Mouse (Mus musculus) limb, embryonic 10.5 days (tissue): ENCODE data around the gene Spcs2. TPM values are rescaled to one million over a fixed set of nuclear protein-coding genes. Genes with fewer than 3 reads are reported as not detected.
"Not testable (repeated sequence)": the region's sequence is repeated elsewhere in the genome, so short reads cannot be mapped to it uniquely, and the experiment has no call there.

Source experiments
- DNase-seq: peaks from one replicate; pipeline ENCODE4 v3.0.0-alpha.2; 2017; ENCODE audit warnings: low spot score
- H3K27ac ChIP-seq: fragments of 300-500 bp; sonication (generic); 2 replicates; pipeline ENCODE4 v1.5.1; 2016; ENCODE audit warnings: mild to moderate bottlenecking
- H3K27me3 ChIP-seq: fragments of 300-500 bp; sonication (generic); 2 replicates; pipeline ENCODE4 v1.6.1; 2016; ENCODE audit warnings: low read depth, mild to moderate bottlenecking; ENCODE audit not compliant: poor library complexity, severe bottlenecking
- H3K36me3 ChIP-seq: fragments of 300-500 bp; sonication (generic); 2 replicates; pipeline ENCODE4 v1.6.1; 2016; ENCODE audit warnings: mild to moderate bottlenecking, moderate library complexity
- H3K4me1 ChIP-seq: fragments of 300-500 bp; sonication (generic); 2 replicates; pipeline ENCODE4 v1.6.1; 2016
- H3K4me3 ChIP-seq: fragments of 300-500 bp; sonication (generic); 2 replicates; pipeline ENCODE4 v1.5.1; 2016; ENCODE audit warnings: mild to moderate bottlenecking, moderate library complexity
- H3K9me3 ChIP-seq: fragments of 300-500 bp; sonication (generic); replicated peaks from 2 replicates; pipeline ENCODE4 v1.6.1; 2016; ENCODE audit warnings: mild to moderate bottlenecking
- WGBS: fragments of 180-500 bp; shearing (Covaris S2); methylation state at CpG from one replicate; pipeline ENCODE4 v1.1.7; 2016; 5-methylcytosine and 5-hydroxymethylcytosine counted together
- polyA plus RNA-seq: library from polyadenylated mRNA; unstranded; fragments of >200 nt; fragmentation: Nextera tagmentation; extraction: Ambion mirVana; gene quantifications from 2 replicates; pipeline ENCODE4 v1.2.1, GENCODE M21; 2016

The Spcs2 gene
- polyA plus RNA-seq, 1 experiment from 2014 or later: 375 TPM

DNA sequence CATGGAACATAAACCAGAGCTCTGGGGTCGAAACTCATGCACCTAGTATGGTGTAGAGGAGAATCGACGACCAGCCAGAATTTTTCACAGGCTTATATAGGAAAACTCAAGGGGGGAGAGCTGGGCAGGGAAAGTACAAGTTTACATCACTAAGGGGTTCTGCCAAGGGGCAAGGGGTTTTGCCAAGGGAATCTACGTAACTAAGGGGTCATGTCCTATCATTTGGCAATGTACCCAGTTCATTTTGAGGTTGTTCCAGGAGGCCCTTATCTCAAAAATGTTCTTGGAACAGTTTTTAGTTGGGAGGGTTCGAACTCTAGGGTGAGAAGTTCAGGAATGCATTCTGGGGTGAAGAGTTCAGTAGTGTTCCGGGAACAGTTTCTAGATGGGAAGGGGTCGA is 56.2 kb downstream of the Spcs2 start:
- H3K36me3 ChIP-seq, H3K4me1 ChIP-seq, H3K9me3 ChIP-seq, DNase-seq, H3K27me3 ChIP-seq, H3K4me3 ChIP-seq, H3K27ac ChIP-seq: not testable (repeated sequence)
- 83% methylated on average over 7 of the region's 7 CpGs for WGBS

- H3K27ac ChIP-seq: no peak overlapping the region
- no peaks in the 10 kb centered on the region for H3K9me3 ChIP-seq
- no peaks in the 10 kb centered on the region for H3K27me3 ChIP-seq
- WGBS: 92% methylated on average over 1 of the region's 1 CpGs
- H3K4me3 ChIP-seq: no peak overlapping the region
- H3K36me3 ChIP-seq: no peaks in the 10 kb centered on the region
- no peaks in the 10 kb centered on the region for H3K4me1 ChIP-seq
- DNase-seq: no peak
These were observed 57.9 kb downstream of the Spcs2 start for GRCm38 (mm10) chr7:99805340-99805739.

- H3K27me3 ChIP-seq, H3K27ac ChIP-seq, H3K9me3 ChIP-seq, H3K4me1 ChIP-seq, H3K4me3 ChIP-seq, H3K36me3 ChIP-seq, DNase-seq: not testable (repeated sequence)
- 92% methylated on average over 3 of the region's 3 CpGs for WGBS
These were observed 59.2 kb downstream of the Spcs2 start for GRCm38 (mm10) chr7:99804033-99804432.

DNA sequence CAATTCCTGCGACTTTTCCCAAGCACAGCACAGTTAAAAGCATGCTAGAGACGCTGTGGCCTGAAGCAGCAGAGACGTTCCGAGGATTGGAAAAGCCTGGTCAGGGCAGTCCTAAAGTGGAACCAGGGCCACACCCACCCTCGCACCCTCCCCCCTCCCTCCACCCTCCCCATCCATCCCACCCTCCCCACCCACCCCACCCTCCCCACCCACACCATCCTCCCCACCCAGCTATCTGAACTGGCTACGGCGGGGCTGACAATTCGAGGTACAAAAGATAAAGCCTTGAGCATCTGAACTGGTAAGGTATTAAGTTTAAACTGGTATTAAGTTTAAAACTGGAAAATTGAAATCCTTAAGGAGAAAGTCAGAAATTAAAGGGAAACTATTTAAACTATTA is 59.7 kb downstream of the Spcs2 start:
- WGBS: 74% methylated on average over 8 of the region's 8 CpGs
- H3K9me3 ChIP-seq: no peaks in the 10 kb centered on the region
- H3K4me1 ChIP-seq: no peaks in the 10 kb centered on the region
- no peak overlapping the region for H3K4me3 ChIP-seq
- DNase-seq: peak; percentile 19
- no peak overlapping the region for H3K27ac ChIP-seq
- H3K36me3 ChIP-seq: no peaks in the 10 kb centered on the region
- H3K27me3 ChIP-seq: peaks cover 10% of the 10 kb centered on the region; the same call in 1 of the 2 replicates

DNA sequence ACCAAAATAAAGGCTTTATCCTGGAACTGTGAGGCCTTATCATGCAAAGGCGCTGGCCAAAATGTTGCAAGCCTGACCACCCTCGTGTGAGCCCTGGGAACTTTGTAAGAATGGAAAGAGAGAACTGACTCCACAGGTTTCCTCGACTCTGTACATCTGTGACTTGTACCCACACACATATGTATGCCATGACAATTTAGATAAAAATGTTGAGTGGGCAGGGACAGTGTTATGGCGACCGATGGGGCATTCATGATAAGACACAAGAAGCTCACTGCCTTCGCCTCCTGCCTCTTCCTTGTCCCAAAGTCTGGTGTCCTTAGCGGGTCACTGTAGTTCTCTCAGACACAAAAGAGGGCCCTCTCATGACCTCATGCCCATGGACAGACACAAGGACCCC is 64.1 kb downstream of the Spcs2 start:
- H3K36me3 ChIP-seq: no peaks in the 10 kb centered on the region
- WGBS: 82% methylated on average over 7 of the region's 7 CpGs
- no peak overlapping the region for H3K27ac ChIP-seq
- peak; percentile 15 for DNase-seq
- peaks cover 46% of the 10 kb centered on the region for H3K27me3 ChIP-seq
- H3K4me1 ChIP-seq: peaks cover 17% of the 10 kb centered on the region
- H3K4me3 ChIP-seq: no peak overlapping the region
- no peaks in the 10 kb centered on the region for H3K9me3 ChIP-seq

GRCm38 (mm10) chr7:99797911-99798647 is 65.2 kb downstream of the Spcs2 start:
- peaks cover 17% of the 10 kb centered on the region for H3K4me1 ChIP-seq
- H3K9me3 ChIP-seq: no peaks in the 10 kb centered on the region
- WGBS: 34% methylated on average over 6 of the region's 6 CpGs
- DNase-seq: peak; percentile 31
- H3K27me3 ChIP-seq: peaks cover 52% of the 10 kb centered on the region
- H3K27ac ChIP-seq: no peak overlapping the region
- no peak overlapping the region for H3K4me3 ChIP-seq
- no peaks in the 10 kb centered on the region for H3K36me3 ChIP-seq

DNA sequence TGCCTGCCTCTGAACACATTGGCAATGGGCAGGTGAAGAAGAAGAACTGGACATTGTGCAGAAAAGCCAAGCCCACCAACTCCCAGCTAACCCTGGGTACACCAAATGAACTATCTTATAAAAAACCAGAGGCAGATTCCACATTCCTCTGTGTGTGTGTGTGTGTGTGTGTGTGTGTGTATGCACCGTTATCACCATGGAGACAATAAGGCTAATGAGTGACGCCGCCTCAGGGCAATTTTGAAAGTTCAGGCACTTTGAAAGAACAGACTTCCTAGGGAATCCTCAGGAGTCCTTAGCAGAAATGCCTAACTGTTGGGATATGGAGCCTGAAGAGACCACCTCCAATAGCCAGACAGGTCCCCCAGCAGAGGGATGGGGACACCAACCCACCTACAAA is 66.0 kb downstream of the Spcs2 start:
- peak; percentile 28 for DNase-seq

DNA sequence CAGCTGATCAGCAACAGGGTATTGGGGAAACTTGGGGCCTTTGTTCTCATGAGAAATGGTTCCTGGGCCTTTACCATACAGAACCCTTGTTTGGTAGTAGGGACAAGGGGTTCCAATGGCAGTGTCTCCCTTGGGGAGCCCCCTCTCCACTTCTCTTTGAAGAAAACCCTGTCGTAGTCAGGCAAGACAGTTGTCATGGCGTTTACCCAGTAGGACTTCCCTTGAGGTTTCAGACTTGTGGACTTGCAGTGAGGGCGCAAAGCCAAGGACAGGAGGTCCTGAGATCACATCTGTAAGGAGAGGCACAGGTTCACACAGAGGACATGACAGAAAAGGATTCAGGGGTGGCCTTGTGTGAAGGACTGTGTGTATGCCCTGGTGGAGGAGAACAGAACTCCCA is 66.8 kb downstream of the Spcs2 start:
- Histone ChIP-seq H3K4me1 (peaks cover 17% of the 10 kb centered on the region), H3K27ac (no peak overlapping the region), H3K36me3 (no peaks in the 10 kb centered on the region), H3K9me3 (no peaks in the 10 kb centered on the region), H3K27me3 (peaks cover 61% of the 10 kb centered on the region), H3K4me3 (no peak overlapping the region)
- no peak for DNase-seq
- WGBS: 76% methylated on average over 3 of the region's 3 CpGs

More for the DNA sequence above, 66.0 kb downstream of the Spcs2 start:
- peaks cover 17% of the 10 kb centered on the region for H3K4me1 ChIP-seq
- 89% methylated on average over 3 of the region's 3 CpGs for WGBS
- H3K4me3 ChIP-seq: no peak overlapping the region
- H3K9me3 ChIP-seq: no peaks in the 10 kb centered on the region
- H3K27me3 ChIP-seq: peaks cover 56% of the 10 kb centered on the region
- H3K36me3 ChIP-seq: no peaks in the 10 kb centered on the region
- H3K27ac ChIP-seq: no peak overlapping the region

GRCm38 (mm10) chr7:99795192-99795981 is 67.9 kb downstream of the Spcs2 start:
- Histone ChIP-seq H3K9me3 (no peaks in the 10 kb centered on the region), H3K36me3 (no peaks in the 10 kb centered on the region), H3K4me1 (peaks cover 17% of the 10 kb centered on the region), H3K4me3 (peak overlapping the region; percentile 30; the same call in 1 of the 2 replicates), H3K27ac (no peak overlapping the region), H3K27me3 (peaks cover 68% of the 10 kb centered on the region)
- 16% methylated on average over 17 of the region's 17 CpGs for WGBS
- DNase-seq: peak; percentile 80

DNA sequence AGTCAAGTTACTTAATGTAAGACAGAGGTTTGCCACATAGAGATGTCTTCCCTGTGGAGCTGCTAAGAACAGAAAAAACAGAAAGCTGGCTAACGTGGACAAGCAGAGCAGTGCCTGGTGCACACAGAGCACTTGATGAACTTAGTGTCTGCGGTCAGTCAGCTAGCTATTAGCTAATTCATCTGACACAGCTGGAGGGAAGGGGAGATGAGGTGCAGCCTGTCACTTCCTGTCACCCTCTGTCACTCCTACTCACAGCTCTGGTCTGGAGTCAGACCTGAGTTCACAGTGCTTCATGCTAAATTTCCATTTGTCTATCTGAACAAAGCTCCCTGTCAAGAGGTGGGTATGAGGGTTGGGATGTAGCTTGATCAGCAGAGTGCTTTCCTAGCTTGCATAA is 69.2 kb downstream of the Spcs2 start:
- no peak overlapping the region for H3K4me3 ChIP-seq
- no peaks in the 10 kb centered on the region for H3K36me3 ChIP-seq
- H3K9me3 ChIP-seq: no peaks in the 10 kb centered on the region
- no peak overlapping the region for H3K27ac ChIP-seq
- H3K4me1 ChIP-seq: peaks cover 17% of the 10 kb centered on the region
- peak; percentile 20 for DNase-seq
- WGBS: 69% methylated on average over 2 of the region's 2 CpGs
- peaks cover 63% of the 10 kb centered on the region for H3K27me3 ChIP-seq

- H3K27me3 ChIP-seq: peaks cover 39% of the 10 kb centered on the region
- H3K9me3 ChIP-seq: no peaks in the 10 kb centered on the region
- no peak for DNase-seq
- no peaks in the 10 kb centered on the region for H3K36me3 ChIP-seq
- H3K4me1 ChIP-seq: peaks cover 22% of the 10 kb centered on the region
- 72% methylated on average over 10 of the region's 10 CpGs for WGBS
- no peak overlapping the region for H3K4me3 ChIP-seq
- H3K27ac ChIP-seq: no peak overlapping the region
These were observed 72.4 kb downstream of the Spcs2 start for GRCm38 (mm10) chr7:99790816-99791215.

GRCm38 (mm10) chr7:99788563-99788962 is 74.7 kb downstream of the Spcs2 start:
- H3K4me3 ChIP-seq: no peak overlapping the region
- 12% methylated on average over 5 of the region's 5 CpGs for WGBS
- DNase-seq: no peak
- no peak overlapping the region for H3K27ac ChIP-seq
- H3K9me3 ChIP-seq: no peaks in the 10 kb centered on the region
- peaks cover 16% of the 10 kb centered on the region; the same call in 1 of the 2 replicates for H3K27me3 ChIP-seq
- H3K4me1 ChIP-seq: peaks cover 13% of the 10 kb centered on the region
- H3K36me3 ChIP-seq: no peaks in the 10 kb centered on the region

GRCm38 (mm10) chr7:99787935-99788334 is 75.3 kb downstream of the Spcs2 start:
- H3K27me3 ChIP-seq: 0 out of 2 replicates have a peak, but pooled peaks cover 16% of the 10 kb centered on the region
- 42% methylated on average over 2 of the region's 2 CpGs for WGBS
- no peaks in the 10 kb centered on the region for H3K36me3 ChIP-seq
- H3K4me3 ChIP-seq: no peak overlapping the region
- no peak for DNase-seq
- H3K27ac ChIP-seq: no peak overlapping the region
- no peaks in the 10 kb centered on the region for H3K9me3 ChIP-seq
- peaks cover 13% of the 10 kb centered on the region for H3K4me1 ChIP-seq
